ENCODE assay signal across 28 mouse cellular contexts in the genomic region with DNA sequence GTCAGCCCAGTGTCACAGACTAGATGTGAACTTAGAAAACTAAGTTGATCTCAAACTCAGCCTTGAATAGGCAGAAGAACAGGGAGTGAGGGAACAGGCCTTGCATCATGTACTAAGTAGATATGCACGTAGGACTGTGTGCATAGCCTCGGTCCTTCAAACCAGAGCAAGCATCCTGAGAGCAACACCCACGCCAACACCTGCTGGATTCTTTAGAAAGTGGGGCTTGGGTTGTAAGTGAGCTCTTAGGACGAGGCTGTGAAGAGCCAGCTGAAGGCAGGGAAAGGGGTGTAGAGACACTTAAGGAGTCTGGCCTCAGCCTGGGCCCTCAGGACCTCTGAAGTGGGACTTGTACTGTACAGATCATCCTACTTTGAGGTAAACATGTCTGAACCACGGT. TPM values are rescaled to one million over a fixed set of nuclear protein-coding genes. Genes with fewer than 3 reads are reported as not detected.
"Had no signal": no experiment of that assay in that cellular context is flagged by ENCODE, and none has a peak within 500 bp of the region (broad histone marks: within the 10 kb centered on the region; RNA-seq: fewer than 3 reads in every experiment).

No protein-coding gene starts in this region.

- H3K4me1 ChIP-seq: forebrain, embryonic 15.5 days; heart, embryonic 13.5 days; heart, embryonic 15.5 days; hindbrain, embryonic 12.5 days; intestine, embryonic 15.5 days; limb, embryonic 15.5 days had no signal

- H3K9ac ChIP-seq: forebrain, embryonic 15.5 days; forebrain, postnatal 0 days; heart, embryonic 13.5 days; heart, embryonic 15.5 days; hindbrain, embryonic 12.5 days; hindbrain, embryonic 14.5 days; intestine, embryonic 15.5 days; limb, embryonic 13.5 days; limb, embryonic 15.5 days had no signal

- H3K4me2 ChIP-seq: forebrain, embryonic 15.5 days; heart, embryonic 11.5 days; heart, embryonic 13.5 days; heart, embryonic 15.5 days; hindbrain, embryonic 12.5 days; hindbrain, embryonic 14.5 days; intestine, embryonic 15.5 days; limb, embryonic 13.5 days; limb, embryonic 15.5 days had no signal

- H3K9me3 ChIP-seq: forebrain, embryonic 15.5 days; heart, embryonic 13.5 days; heart, embryonic 15.5 days; hindbrain, embryonic 10.5 days; hindbrain, embryonic 12.5 days; intestine, embryonic 15.5 days; limb, embryonic 13.5 days; limb, embryonic 15.5 days had no signal

- H3K27ac ChIP-seq: forebrain, embryonic 15.5 days; heart, adult 2 months; heart, embryonic 13.5 days; heart, embryonic 15.5 days; hindbrain, embryonic 12.5 days; hindbrain, embryonic 14.5 days; intestine, embryonic 15.5 days; layer of hippocampus, adult 2 months; left cerebral cortex, adult 2 months; limb, embryonic 13.5 days; limb, embryonic 15.5 days had no signal

- H3K27me3 ChIP-seq: forebrain, embryonic 15.5 days; heart, embryonic 13.5 days; heart, embryonic 15.5 days; hindbrain, embryonic 12.5 days; intestine, embryonic 15.5 days; limb, embryonic 13.5 days; limb, embryonic 15.5 days had no signal

- DNase-seq: forebrain, postnatal 0 days; gastrocnemius, postnatal 14 days; gastrocnemius, postnatal 36 days; heart, adult 2 months; heart, postnatal 14 days; heart, postnatal 4 days; kidney, adult 18-20 months; kidney, adult 8-10 months; kidney, postnatal 10 days; kidney, postnatal 25 days; kidney, postnatal 4 days; left cerebral cortex, postnatal 4 days had no signal

- H3K4me3 ChIP-seq: forebrain, embryonic 15.5 days; heart, adult 2 months; heart, embryonic 13.5 days; heart, embryonic 15.5 days; hindbrain, embryonic 10.5 days; hindbrain, embryonic 12.5 days; intestine, embryonic 15.5 days; layer of hippocampus, adult 2 months; left cerebral cortex, adult 2 months; limb, embryonic 13.5 days; limb, embryonic 15.5 days had no signal

- H3K36me3 ChIP-seq: forebrain, embryonic 15.5 days; heart, embryonic 13.5 days; heart, embryonic 15.5 days; hindbrain, embryonic 10.5 days; hindbrain, embryonic 12.5 days; intestine, embryonic 15.5 days; limb, embryonic 13.5 days; limb, embryonic 15.5 days had no signal

- ATAC-seq: forebrain, embryonic 15.5 days; forebrain, postnatal 0 days; inflammation-experienced regulatory T-cells, adult 6 months; intestine, embryonic 15.5 days; intestine, postnatal 0 days had no signal

RNA-seq across cellular contexts. Expression of gene Zfp831, which starts 12.0 kb away (rescaled TPM):
- polyA plus RNA-seq: forebrain, embryonic 15.5 days; heart, embryonic 11.5 days; hindbrain, embryonic 10.5 days; hindbrain, embryonic 14.5 days; hindbrain, embryonic 16.5 days; intestine, postnatal 0 days; kidney, embryonic 14.5 days; limb, embryonic 15.5 days had no signal
